Comparison of ENCODE assay signal across 7 mouse cellular contexts in the genomic region with DNA sequence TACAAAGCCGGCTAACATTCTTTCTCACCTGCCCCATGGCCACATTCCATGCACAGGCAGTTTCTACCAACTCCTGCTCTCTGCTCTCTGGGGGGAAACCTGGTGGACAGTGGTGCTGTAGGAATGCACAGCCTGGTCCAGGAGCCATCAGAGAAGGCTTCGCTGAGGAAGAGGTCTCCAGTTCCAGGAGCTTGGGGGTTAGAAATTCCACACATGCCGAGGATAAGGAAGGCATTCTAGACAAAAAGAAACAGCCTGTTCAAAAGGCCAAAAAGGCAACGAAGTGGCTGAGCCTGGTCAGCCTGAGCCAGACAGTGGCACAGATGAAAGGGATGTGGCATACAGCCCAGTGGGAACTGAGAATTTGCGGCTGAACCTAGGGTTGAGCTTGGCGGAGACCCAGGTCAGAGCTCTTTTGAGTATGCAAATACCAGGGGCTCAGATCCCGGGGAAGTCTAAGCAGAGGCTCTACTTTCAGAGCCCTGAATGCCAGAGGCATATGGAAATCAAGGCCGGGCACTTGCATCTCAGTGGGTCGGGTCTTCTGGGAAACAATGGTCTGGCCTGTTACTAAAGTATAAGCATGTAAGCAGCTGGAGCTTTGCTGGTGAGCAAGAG. TPM values are rescaled to one million over a fixed set of nuclear protein-coding genes. Genes with fewer than 3 reads are reported as not detected.
A peak's percentile ranks its signal among the peaks of the same experiment; 100 is the strongest.
DNase-seq lines count a peak whose midpoint lies in the region; ATAC-seq and TF ChIP-seq lines count a peak whose summit lies in the region.

No protein-coding gene starts in this region.

- H3K36me3 ChIP-seq in limb, embryonic 14.5 days (ENCODE audit: control insufficient read depth, insufficient read depth, low read length), result no peaks in the 10 kb centered on the region
- no peaks in the 10 kb centered on the region for H3K36me3 ChIP-seq in limb, embryonic 10.5 days
- no peaks in the 10 kb centered on the region for H3K36me3 ChIP-seq in forebrain, embryonic 16.5 days (ENCODE audit: control insufficient read depth, insufficient read depth)
- H3K36me3 ChIP-seq in lung, embryonic 16.5 days (ENCODE audit: control insufficient read depth, insufficient read depth, low read length), result no peaks in the 10 kb centered on the region

- peak; percentile 47 for ATAC-seq in limb, embryonic 14.5 days (ENCODE audit: low FRiP score, low read depth)
- peak; percentile 67; the same call in 1 of the 2 replicates for ATAC-seq in forebrain, embryonic 16.5 days
- peak; percentile 56; the same call in 1 of the 2 replicates for ATAC-seq in lung, embryonic 16.5 days (ENCODE audit: low read depth)

- H3K4me1 ChIP-seq in limb, embryonic 14.5 days (ENCODE audit: control insufficient read depth, insufficient read depth, low read length), result no peaks in the 10 kb centered on the region
- H3K4me1 ChIP-seq in limb, embryonic 10.5 days, result no peaks in the 10 kb centered on the region
- 0 out of 2 replicates have a peak, but pooled peaks cover 2% of the 10 kb centered on the region for H3K4me1 ChIP-seq in forebrain, embryonic 16.5 days (replicated peaks; ENCODE audit: control insufficient read depth, insufficient read depth, low read length)
- H3K4me1 ChIP-seq in lung, embryonic 16.5 days (replicated peaks; ENCODE audit: control insufficient read depth, insufficient read depth, low read length), result peaks cover 4% of the 10 kb centered on the region; the same call in 1 of the 2 replicates

- no peak overlapping the region for H3K4me3 ChIP-seq in limb, embryonic 14.5 days (replicated peaks; ENCODE audit: low read length)
- no peak overlapping the region for H3K4me3 ChIP-seq in limb, embryonic 10.5 days
- H3K4me3 ChIP-seq in forebrain, embryonic 16.5 days (replicated peaks; ENCODE audit: low read length), result no peak overlapping the region
- no peak overlapping the region for H3K4me3 ChIP-seq in lung, embryonic 16.5 days (ENCODE audit: low read length)

- WGBS in limb, embryonic 14.5 days, result 22% methylated on average over 9 of the region's 9 CpGs
- 28% methylated on average over 9 of the region's 9 CpGs for WGBS in limb, embryonic 10.5 days
- WGBS in forebrain, embryonic 16.5 days, result 5% methylated on average over 9 of the region's 9 CpGs
- WGBS in lung, embryonic 16.5 days, result 10% methylated on average over 9 of the region's 9 CpGs

- H3K4me2 ChIP-seq in limb, embryonic 14.5 days (replicated peaks; ENCODE audit: low read depth, low read length, severe bottlenecking), result no peak overlapping the region
- H3K4me2 ChIP-seq in forebrain, embryonic 16.5 days (ENCODE audit: low read length), result no peak overlapping the region
- no peak overlapping the region for H3K4me2 ChIP-seq in lung, embryonic 16.5 days (ENCODE audit: low read depth, low read length)

- TF ChIP-seq POLR2A in limb, embryonic 14.5 days (IDR thresholded peaks at IDR 0.05; ENCODE audit: borderline replicate concordance, extremely low read depth, insufficient read depth, insufficient read length), result no peak

- DNase-seq in limb, embryonic 14.5 days (ENCODE audit: low spot score), result peak; percentile 19
- no peak for DNase-seq in limb, embryonic 10.5 days (ENCODE audit: low spot score)
- peak; percentile 36 for DNase-seq in brain, adult 2 months (ENCODE audit: low read depth, low spot score)
- DNase-seq in thymus, postnatal 25 days, result no peak
- no peak for DNase-seq in cerebellum, adult 18-20 months

- no peak overlapping the region for H3K9ac ChIP-seq in limb, embryonic 14.5 days (ENCODE audit: low read depth, low read length, severe bottlenecking)
- H3K9ac ChIP-seq in forebrain, embryonic 16.5 days (replicated peaks; ENCODE audit: low read depth, low read length), result no peak overlapping the region
- H3K9ac ChIP-seq in lung, embryonic 16.5 days (ENCODE audit: low read length), result no peak overlapping the region

- no peak overlapping the region for H3K27ac ChIP-seq in limb, embryonic 14.5 days (replicated peaks; ENCODE audit: low read depth, low read length)
- H3K27ac ChIP-seq in limb, embryonic 10.5 days, result no peak overlapping the region
- H3K27ac ChIP-seq in forebrain, embryonic 16.5 days (ENCODE audit: low read length), result no peak overlapping the region
- no peak overlapping the region; the same call in 1 of the 2 replicates for H3K27ac ChIP-seq in lung, embryonic 16.5 days (ENCODE audit: low read length)

- no peaks in the 10 kb centered on the region for H3K9me3 ChIP-seq in limb, embryonic 14.5 days (ENCODE audit: control insufficient read depth, low read length)
- H3K9me3 ChIP-seq in limb, embryonic 10.5 days (replicated peaks), result no peaks in the 10 kb centered on the region
- H3K9me3 ChIP-seq in forebrain, embryonic 16.5 days (ENCODE audit: control insufficient read depth, low read length), result no peaks in the 10 kb centered on the region
- H3K9me3 ChIP-seq in lung, embryonic 16.5 days (ENCODE audit: control insufficient read depth, low read length), result no peaks in the 10 kb centered on the region

- H3K27me3 ChIP-seq in limb, embryonic 14.5 days (ENCODE audit: control insufficient read depth, insufficient read depth, low read length), result no peaks in the 10 kb centered on the region
- H3K27me3 ChIP-seq in limb, embryonic 10.5 days (ENCODE audit: low read depth, poor library complexity, severe bottlenecking), result 0 out of 2 replicates have a peak, but pooled peaks cover 7% of the 10 kb centered on the region
- H3K27me3 ChIP-seq in forebrain, embryonic 16.5 days (replicated peaks; ENCODE audit: control insufficient read depth, insufficient read depth, low read length), result no peaks in the 10 kb centered on the region; the same call in 1 of the 2 replicates
- no peaks in the 10 kb centered on the region for H3K27me3 ChIP-seq in lung, embryonic 16.5 days (ENCODE audit: control insufficient read depth, insufficient read depth, low read depth, low read length)

RNA-seq across cellular contexts. Expression of gene Tm9sf4, which starts 21.0 kb away (rescaled TPM):
- 73.4 and 84.8 TPM in 2 replicates for polyA plus RNA-seq in limb, embryonic 14.5 days (2012; rRNA removed)
- polyA plus RNA-seq in limb, embryonic 14.5 days (2014; fragmentation: Nextera tagmentation; extraction: Ambion mirVana), result 97.7 and 100 TPM in 2 replicates
- 66.5 and 84.3 TPM in 2 replicates for polyA plus RNA-seq in limb, embryonic 10.5 days (2016; fragmentation: Nextera tagmentation; extraction: Ambion mirVana)
- 74.5 and 78.9 TPM in 2 replicates for polyA plus RNA-seq in forebrain, embryonic 16.5 days (2015; fragmentation: Nextera tagmentation; extraction: Ambion mirVana)
- polyA plus RNA-seq in lung, embryonic 16.5 days (2015; fragmentation: Nextera tagmentation; extraction: Ambion mirVana), result 74.9 and 79.0 TPM in 2 replicates

RNA-seq across cellular contexts. Expression of gene Hck, which starts 31.8 kb away (rescaled TPM):
- 8.4 and 11.4 TPM in 2 replicates for polyA plus RNA-seq in limb, embryonic 14.5 days (2012; rRNA removed)
- 9.0 and 11.1 TPM in 2 replicates for polyA plus RNA-seq in limb, embryonic 14.5 days (2014; fragmentation: Nextera tagmentation; extraction: Ambion mirVana)
- polyA plus RNA-seq in limb, embryonic 10.5 days (2016; fragmentation: Nextera tagmentation; extraction: Ambion mirVana), result 0.88 and 1.1 TPM in 2 replicates
- 1.8 and 2.1 TPM in 2 replicates for polyA plus RNA-seq in forebrain, embryonic 16.5 days (2015; fragmentation: Nextera tagmentation; extraction: Ambion mirVana)
- 4.5 and 6.9 TPM in 2 replicates for polyA plus RNA-seq in lung, embryonic 16.5 days (2015; fragmentation: Nextera tagmentation; extraction: Ambion mirVana)

Comparison
In these comparisons a context has a peak if more than half of its experiments do, and no peak if none do; other contexts are left out.
1. DNase-seq: peak in limb, embryonic 14.5 days (single experiment) and brain, adult 2 months (single experiment); none in limb, embryonic 10.5 days (single experiment), thymus, postnatal 25 days (single experiment) and cerebellum, adult 18-20 months (0 of 2).
2. Peak in every context shown above with its lines, with median percentiles within 50 percentile points of each other: ATAC-seq.